Comparison of ENCODE assay signal across 8 mouse cellular contexts in the genomic region with DNA sequence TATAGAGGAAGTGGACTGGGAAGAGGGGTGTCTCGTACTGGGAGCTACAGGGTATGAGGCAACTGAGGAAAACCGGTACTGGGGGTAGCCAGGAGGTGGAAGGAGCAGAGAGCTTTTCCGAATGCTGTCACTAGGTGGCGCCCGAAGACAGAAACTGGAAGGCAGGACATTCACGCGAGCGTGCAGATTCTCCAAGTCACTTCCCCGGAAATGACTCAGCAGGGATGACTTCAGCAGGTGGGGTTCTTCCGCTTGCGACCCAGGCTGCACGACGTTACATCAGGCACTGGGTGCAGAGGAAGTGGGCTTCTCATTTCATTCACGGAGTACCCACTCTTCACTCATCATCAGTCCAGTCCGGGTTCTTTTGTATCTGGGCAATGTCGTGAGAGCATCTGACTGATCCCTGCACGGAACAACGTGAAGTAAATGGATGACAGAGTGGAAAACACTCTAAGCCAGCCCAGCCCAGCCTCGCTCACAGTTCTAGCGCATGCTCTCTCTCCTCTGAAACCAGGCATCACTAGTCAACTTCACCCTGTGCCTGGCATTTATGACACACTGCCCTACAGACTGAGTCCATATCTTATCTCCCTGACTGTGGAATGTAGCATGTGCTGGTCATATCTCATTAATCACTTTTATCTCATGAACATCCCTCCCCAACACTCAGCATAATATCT. TPM values are rescaled to one million over a fixed set of nuclear protein-coding genes. Genes with fewer than 3 reads are reported as not detected.
DNase-seq lines count a peak whose midpoint lies in the region; TF ChIP-seq lines count a peak whose summit lies in the region.

No protein-coding gene starts in this region.

- H3K27me3 ChIP-seq in megakaryocyte, embryonic 14.5 days (replicated peaks) = peaks cover 4% of the 10 kb centered on the region

- H3K27ac ChIP-seq in gastrocnemius, adult 2 months = peak overlapping the region; percentile 79

- intact Hi-C loops in gastrocnemius, adult 2 months (cut with DNase I) = loop anchor here (1.0 to 2.0 kb wide), 4 partner anchors 80 to 116 kb away; no protein-coding TSS in a partner anchor

- no peaks in the 10 kb centered on the region for H3K36me3 ChIP-seq in megakaryocyte, embryonic 14.5 days (replicated peaks; ENCODE audit: low read length)

- H3K4me3 ChIP-seq in gastrocnemius, adult 2 months = peak overlapping the region; percentile 67
- peak overlapping the region; percentile 89 for H3K4me3 ChIP-seq in megakaryocyte, embryonic 14.5 days (replicated peaks)

- peak; percentile 95 for TF ChIP-seq CTCF in gastrocnemius, adult 2 months (IDR thresholded peaks at IDR 0.05)

- no peaks in the 10 kb centered on the region for H3K9me3 ChIP-seq in megakaryocyte, embryonic 14.5 days

- DNase-seq in WW6 (ENCODE audit: low read depth, low spot score) = peak; percentile 86
- DNase-seq in cerebellum, postnatal 4 days (ENCODE audit: low spot score in 2 of 2) = peak; percentile 96 to 98
- DNase-seq in gastrocnemius, adult 2 months = peak; percentile 94
- peak; percentile 79 for DNase-seq in hindlimb bud, embryonic 11.5 days (ENCODE audit: extremely low spot score, low read depth, low spot score)
- peak; percentile 90 to 96 for DNase-seq in left cerebral cortex, adult 8-10 months (ENCODE audit: low spot score in 2 of 2)
- peak; percentile 96 to 98 for DNase-seq in right cerebral cortex, postnatal 10 days (ENCODE audit: low spot score in 2 of 2)
- DNase-seq in urinary bladder, postnatal 25 days (ENCODE audit: low spot score) = peak; percentile 95

- peaks cover 72% of the 10 kb centered on the region for H3K4me1 ChIP-seq in megakaryocyte, embryonic 14.5 days

RNA-seq across cellular contexts. Expression of gene Tmprss13, which starts 18.3 kb away (rescaled TPM):
- total RNA-seq in gastrocnemius, adult 2 months (2021) = under 1 TPM; 0.48 to 0.73 TPM
- total RNA-seq in left cerebral cortex, adult 8-10 months (2022) = not detected
- polyA plus RNA-seq in megakaryocyte, embryonic 14.5 days (2012; ENCODE audit: insufficient read depth, low replicate concordance) = 0.02 TPM in 1 of 2 replicates, not detected in the other

RNA-seq across cellular contexts. Expression of gene Il10ra, which starts 31.6 kb away (rescaled TPM):
- total RNA-seq in gastrocnemius, adult 2 months (2021) = under 1 TPM; 0.47 to 0.54 TPM
- 1 to 10 TPM; 3.2 to 8.3 (median 4.9) TPM for total RNA-seq in left cerebral cortex, adult 8-10 months (2022)
- polyA plus RNA-seq in megakaryocyte, embryonic 14.5 days (2012; ENCODE audit: insufficient read depth, low replicate concordance) = 4.8 and 7.7 TPM in 2 replicates

Comparison
In these comparisons a context has a peak if more than half of its experiments do, and no peak if none do; other contexts are left out.
1. Peak in every context shown above with its lines: DNase-seq, H3K4me3 ChIP-seq and H3K27ac ChIP-seq.